Mouse (Mus musculus) central nervous system, embryonic 14 days (tissue): Measurements from ENCODE around the gene Gm14308. TPM values are rescaled to one million over a fixed set of nuclear protein-coding genes. Genes with fewer than 3 reads are reported as not detected.

Experiments used
- polyA plus RNA-seq: library from polyadenylated mRNA; depleted of rRNA; stranded (reverse); fragments of >200 nt; gene quantifications from 2 replicates; pipeline ENCODE4 v1.2.3, GENCODE M21; 2012; rRNA removed

Gm14308 gene
- 8.0 and 8.3 TPM in 2 replicates for polyA plus RNA-seq

DNA sequence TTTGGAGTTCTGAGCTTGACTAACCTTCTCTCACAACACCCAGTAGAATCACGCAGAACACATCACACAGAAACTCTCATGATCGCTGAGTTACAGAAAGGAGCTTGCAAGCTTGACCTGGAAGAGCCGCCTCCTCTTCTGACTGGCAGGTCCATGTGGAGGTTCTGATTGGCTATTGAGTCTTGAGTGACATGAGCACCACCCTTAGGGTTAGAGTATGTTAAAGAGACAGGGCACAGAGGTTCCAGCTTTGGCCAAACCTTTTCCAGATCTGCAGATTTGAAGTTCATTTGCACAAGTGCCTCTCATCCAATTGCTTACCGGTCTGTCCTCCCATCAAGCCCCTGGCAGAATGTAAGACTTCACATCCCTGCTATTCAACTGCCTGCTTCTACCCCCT lies at the start of gene Gm14308:
Gm14308 (minus strand) TSS at position 101 of the 400 bp plus-strand sequence.

DNA sequence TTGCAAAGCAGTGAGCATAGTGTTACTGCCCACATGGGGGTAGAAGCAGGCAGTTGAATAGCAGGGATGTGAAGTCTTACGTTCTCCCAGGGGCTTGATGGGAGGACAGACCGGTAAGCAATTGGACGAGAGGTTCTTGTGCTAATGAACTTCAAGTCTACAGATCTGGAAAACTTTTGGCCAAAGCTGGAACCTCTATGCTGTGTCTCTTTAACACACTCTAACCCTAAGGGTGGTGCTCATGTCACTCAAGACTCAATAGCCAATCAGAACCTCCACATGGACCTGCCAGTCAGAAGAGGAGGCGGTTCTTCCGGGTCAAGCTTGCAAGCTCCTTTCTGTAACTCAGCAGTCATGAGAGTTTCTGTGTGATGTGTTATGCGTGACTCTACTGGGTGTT lies 34.1 kb upstream of the Gm14308 start, which contains the start of gene Zfp973:
Zfp973 (plus strand) TSS at position 301 of the 400 bp plus-strand sequence.

Other genes with a start within 250 kb of the Gm14308 start
- gene Gm14435, start 212.8 kb downstream of the Gm14308 start, polyA plus RNA-seq = 1.5 and 2.1 TPM in 2 replicates
- gene Gm14434, start 149.6 kb downstream of the Gm14308 start, polyA plus RNA-seq = 15.8 and 16.7 TPM in 2 replicates
- not detected in 2 replicates for gene Zfp967, start 115.3 kb downstream of the Gm14308 start, polyA plus RNA-seq
- 8.7 TPM in 2 replicates for gene Zfp973, start 34.2 kb upstream of the Gm14308 start, polyA plus RNA-seq
- gene Gm14305, start 72.0 kb upstream of the Gm14308 start, polyA plus RNA-seq = 23.8 and 24.1 TPM in 2 replicates
- gene Gm14295, start 162.3 kb upstream of the Gm14308 start, polyA plus RNA-seq = 7.1 and 7.4 TPM in 2 replicates
- gene Gm14408, start 194.8 kb upstream of the Gm14308 start, polyA plus RNA-seq = not detected in 2 replicates